Mouse (Mus musculus): ENCODE data around the gene 4930470P17Rik. TPM values are rescaled to one million over a fixed set of nuclear protein-coding genes. Genes with fewer than 3 reads are reported as not detected.
"Not testable (repeated sequence)": the region's sequence is repeated elsewhere in the genome, so short reads cannot be mapped to it uniquely, and the experiment has no call there.

Gene 4930470P17Rik
- polyA plus RNA-seq, 1 experiment = not detected

- H3K79me2 ChIP-seq (ENCODE audit: control insufficient read depth, insufficient read depth) = no peaks in the 10 kb centered on the region
- no peaks in the 10 kb centered on the region for H3K79me3 ChIP-seq (ENCODE audit: low read depth)
- H3K27me3 ChIP-seq (ENCODE audit: control insufficient read depth, insufficient read depth, insufficient read length) = no peaks in the 10 kb centered on the region
- H3ac ChIP-seq (ENCODE audit: control insufficient read depth, insufficient read length, low read depth) = no peak overlapping the region
- TF ChIP-seq CTCF (IDR thresholded peaks at IDR 0.05; ENCODE audit: control insufficient read depth, insufficient read depth, insufficient read length) = no peak
- no peak for TF ChIP-seq MAX (IDR thresholded peaks at IDR 0.05)
- TF ChIP-seq MYOD1 (IDR thresholded peaks at IDR 0.05; ENCODE audit: control insufficient read depth, insufficient read length, low read depth) = no peak
- no peak for TF ChIP-seq USF1 (IDR thresholded peaks at IDR 0.05; ENCODE audit: low read depth)
- no peak for TF ChIP-seq MYOG (IDR thresholded peaks at IDR 0.05; ENCODE audit: control insufficient read depth, extremely low read depth, insufficient read length)
- no peak for TF ChIP-seq FOSL1 (IDR thresholded peaks at IDR 0.05; ENCODE audit: insufficient read depth, low read length, poor library complexity, severe bottlenecking)
- no peak for TF ChIP-seq CEBPB (IDR thresholded peaks at IDR 0.05; ENCODE audit: low read depth)
- H3K36me3 ChIP-seq (ENCODE audit: control insufficient read depth, insufficient read depth) = no peaks in the 10 kb centered on the region
- H3K4me3 ChIP-seq (ENCODE audit: insufficient read depth, poor library complexity, severe bottlenecking) = no peak overlapping the region
Observed at GRCm38 (mm10) chr2:170638746-170639145, 36.9 kb upstream of the 4930470P17Rik start.

GRCm38 (mm10) chr2:170632998-170633622 lies 31.3 kb upstream of the 4930470P17Rik start:
- Histone ChIP-seq H3K36me3 (ENCODE audit: control insufficient read depth, insufficient read depth) (no peaks in the 10 kb centered on the region), H3K4me3 (ENCODE audit: insufficient read depth, poor library complexity, severe bottlenecking) (no peak overlapping the region), H3K79me3 (ENCODE audit: low read depth) (no peaks in the 10 kb centered on the region), H3K79me2 (ENCODE audit: control insufficient read depth, insufficient read depth) (no peaks in the 10 kb centered on the region), H3ac (ENCODE audit: control insufficient read depth, insufficient read length, low read depth) (no peak overlapping the region), H3K27me3 (ENCODE audit: control insufficient read depth, insufficient read depth, insufficient read length) (no peaks in the 10 kb centered on the region)
- TF ChIP-seq CEBPB (IDR thresholded peaks at IDR 0.05; ENCODE audit: low read depth) (no peak), FOSL1 (IDR thresholded peaks at IDR 0.05; ENCODE audit: insufficient read depth, low read length, poor library complexity, severe bottlenecking) (no peak), USF1 (IDR thresholded peaks at IDR 0.05; ENCODE audit: low read depth) (no peak), MAX (IDR thresholded peaks at IDR 0.05) (no peak), CTCF (IDR thresholded peaks at IDR 0.05; ENCODE audit: control insufficient read depth, insufficient read depth, insufficient read length) (no peak), MYOG (IDR thresholded peaks at IDR 0.05; ENCODE audit: control insufficient read depth, extremely low read depth, insufficient read length) (no peak), MYOD1 (IDR thresholded peaks at IDR 0.05; ENCODE audit: control insufficient read depth, insufficient read length, low read depth) (no peak)

GRCm38 (mm10) chr2:170632386-170632785 lies 30.6 kb upstream of the 4930470P17Rik start:
- Histone ChIP-seq H3K79me3 (ENCODE audit: low read depth) (no peaks in the 10 kb centered on the region), H3ac (ENCODE audit: control insufficient read depth, insufficient read length, low read depth) (no peak overlapping the region), H3K4me3 (ENCODE audit: insufficient read depth, poor library complexity, severe bottlenecking) (no peak overlapping the region), H3K36me3 (ENCODE audit: control insufficient read depth, insufficient read depth) (no peaks in the 10 kb centered on the region), H3K79me2 (ENCODE audit: control insufficient read depth, insufficient read depth) (no peaks in the 10 kb centered on the region), H3K27me3 (ENCODE audit: control insufficient read depth, insufficient read depth, insufficient read length) (no peaks in the 10 kb centered on the region)
- TF ChIP-seq MYOD1 (IDR thresholded peaks at IDR 0.05; ENCODE audit: control insufficient read depth, insufficient read length, low read depth) = no peak
- no peak for TF ChIP-seq CTCF (IDR thresholded peaks at IDR 0.05; ENCODE audit: control insufficient read depth, insufficient read depth, insufficient read length)
- TF ChIP-seq USF1 (IDR thresholded peaks at IDR 0.05; ENCODE audit: low read depth) = no peak
- TF ChIP-seq MAX (IDR thresholded peaks at IDR 0.05) = no peak
- no peak for TF ChIP-seq FOSL1 (IDR thresholded peaks at IDR 0.05; ENCODE audit: insufficient read depth, low read length, poor library complexity, severe bottlenecking)

- no peak for TF ChIP-seq USF1 (IDR thresholded peaks at IDR 0.05; ENCODE audit: low read depth)
- TF ChIP-seq MAX (IDR thresholded peaks at IDR 0.05) = no peak
- no peak for TF ChIP-seq FOSL1 (IDR thresholded peaks at IDR 0.05; ENCODE audit: insufficient read depth, low read length, poor library complexity, severe bottlenecking)
- TF ChIP-seq CTCF (IDR thresholded peaks at IDR 0.05; ENCODE audit: control insufficient read depth, insufficient read depth, insufficient read length) = no peak
- no peak for TF ChIP-seq CEBPB (IDR thresholded peaks at IDR 0.05; ENCODE audit: low read depth)
- TF ChIP-seq MYOD1 (IDR thresholded peaks at IDR 0.05; ENCODE audit: control insufficient read depth, insufficient read length, low read depth) = no peak
- TF ChIP-seq MYOG (IDR thresholded peaks at IDR 0.05; ENCODE audit: control insufficient read depth, extremely low read depth, insufficient read length) = no peak
- Histone ChIP-seq H3K79me2 (ENCODE audit: control insufficient read depth, insufficient read depth) (no peaks in the 10 kb centered on the region), H3K27me3 (ENCODE audit: control insufficient read depth, insufficient read depth, insufficient read length) (no peaks in the 10 kb centered on the region)
Observed at GRCm38 (mm10) chr2:170631375-170631774, 29.6 kb upstream of the 4930470P17Rik start.

GRCm38 (mm10) chr2:170630553-170630952 lies 28.7 kb upstream of the 4930470P17Rik start:
- H3ac ChIP-seq (ENCODE audit: control insufficient read depth, insufficient read length, low read depth) = no peak overlapping the region
- no peaks in the 10 kb centered on the region for H3K79me2 ChIP-seq (ENCODE audit: control insufficient read depth, insufficient read depth)
- H3K4me3 ChIP-seq (ENCODE audit: insufficient read depth, poor library complexity, severe bottlenecking) = no peak overlapping the region
- H3K36me3 ChIP-seq (ENCODE audit: control insufficient read depth, insufficient read depth) = no peaks in the 10 kb centered on the region
- H3K27me3 ChIP-seq (ENCODE audit: control insufficient read depth, insufficient read depth, insufficient read length) = no peaks in the 10 kb centered on the region
- no peaks in the 10 kb centered on the region for H3K79me3 ChIP-seq (ENCODE audit: low read depth)
- TF ChIP-seq MYOG (IDR thresholded peaks at IDR 0.05; ENCODE audit: control insufficient read depth, extremely low read depth, insufficient read length) = no peak
- no peak for TF ChIP-seq CTCF (IDR thresholded peaks at IDR 0.05; ENCODE audit: control insufficient read depth, insufficient read depth, insufficient read length)
- no peak for TF ChIP-seq USF1 (IDR thresholded peaks at IDR 0.05; ENCODE audit: low read depth)
- no peak for TF ChIP-seq MAX (IDR thresholded peaks at IDR 0.05)
- TF ChIP-seq FOSL1 (IDR thresholded peaks at IDR 0.05; ENCODE audit: insufficient read depth, low read length, poor library complexity, severe bottlenecking) = no peak
- TF ChIP-seq CEBPB (IDR thresholded peaks at IDR 0.05; ENCODE audit: low read depth) = no peak
- no peak for TF ChIP-seq MYOD1 (IDR thresholded peaks at IDR 0.05; ENCODE audit: control insufficient read depth, insufficient read length, low read depth)

More at GRCm38 (mm10) chr2:170631375-170631774, 29.6 kb upstream of the 4930470P17Rik start:
- Histone ChIP-seq H3K36me3 (ENCODE audit: control insufficient read depth, insufficient read depth) (no peaks in the 10 kb centered on the region), H3ac (ENCODE audit: control insufficient read depth, insufficient read length, low read depth) (no peak overlapping the region), H3K79me3 (ENCODE audit: low read depth) (no peaks in the 10 kb centered on the region), H3K4me3 (ENCODE audit: insufficient read depth, poor library complexity, severe bottlenecking) (no peak overlapping the region)

GRCm38 (mm10) chr2:170627991-170628390 lies 26.2 kb upstream of the 4930470P17Rik start:
- not testable (repeated sequence) for H3K27me3 ChIP-seq (ENCODE audit: control insufficient read depth, insufficient read depth, insufficient read length); H3K36me3 ChIP-seq (ENCODE audit: control insufficient read depth, insufficient read depth); H3K4me3 ChIP-seq (ENCODE audit: insufficient read depth, poor library complexity, severe bottlenecking); H3K79me3 ChIP-seq (ENCODE audit: low read depth); H3ac ChIP-seq (ENCODE audit: control insufficient read depth, insufficient read length, low read depth); H3K79me2 ChIP-seq (ENCODE audit: control insufficient read depth, insufficient read depth)

GRCm38 (mm10) chr2:170624201-170624880 lies 22.5 kb upstream of the 4930470P17Rik start:
- H3K27me3 ChIP-seq (ENCODE audit: control insufficient read depth, insufficient read depth, insufficient read length); H3K4me3 ChIP-seq (ENCODE audit: insufficient read depth, poor library complexity, severe bottlenecking); H3K36me3 ChIP-seq (ENCODE audit: control insufficient read depth, insufficient read depth); H3ac ChIP-seq (ENCODE audit: control insufficient read depth, insufficient read length, low read depth); H3K79me2 ChIP-seq (ENCODE audit: control insufficient read depth, insufficient read depth); H3K79me3 ChIP-seq (ENCODE audit: low read depth): not testable (repeated sequence)
